Mouse (Mus musculus) erythroblast, embryonic 14.5 days (primary cell): ENCODE data around the gene Zfp639. TPM values are rescaled to one million over a fixed set of nuclear protein-coding genes. Genes with fewer than 3 reads are reported as not detected.

Source experiments
- H3K27me3 ChIP-seq: 2 replicates; pipeline ENCODE4 v1.6.1; 2012; ENCODE audit warnings: inconsistent platforms; ENCODE audit not compliant: control insufficient read depth
- H3K36me3 ChIP-seq: 2 replicates; pipeline ENCODE4 v1.6.1; 2012; ENCODE audit warnings: mild to moderate bottlenecking, inconsistent platforms; ENCODE audit not compliant: control insufficient read depth
- H3K4me1 ChIP-seq: 2 replicates; pipeline ENCODE4 v1.6.1; 2012; ENCODE audit warnings: inconsistent platforms; ENCODE audit not compliant: control insufficient read depth
- H3K4me3 ChIP-seq: replicated peaks from 2 replicates; pipeline ENCODE3; 2012; ENCODE audit warnings: moderate library complexity, mild to moderate bottlenecking, inconsistent platforms
- H3K9me3 ChIP-seq: 2 replicates; pipeline ENCODE4 v1.6.1; 2012; ENCODE audit warnings: low read length, inconsistent platforms, mixed read lengths; ENCODE audit not compliant: control insufficient read depth
- GATA1 ChIP-seq: IDR thresholded peaks from 2 replicates; pipeline ENCODE4 v1.6.1; 2012; ENCODE audit warnings: low read length, inconsistent platforms, mixed read lengths
- TAL1 ChIP-seq: IDR thresholded peaks from 3 replicates; pipeline ENCODE4 v1.6.1; 2012; ENCODE audit warnings: low read length, inconsistent platforms, mixed read lengths
- polyA plus RNA-seq: library from polyadenylated mRNA; stranded (reverse); fragments of >175 nt; gene quantifications from 2 replicates; pipeline ENCODE4 v1.2.3, GENCODE M21; 2012

Zfp639 gene
- polyA plus RNA-seq, result 0.16 TPM in 2 replicates

DNA sequence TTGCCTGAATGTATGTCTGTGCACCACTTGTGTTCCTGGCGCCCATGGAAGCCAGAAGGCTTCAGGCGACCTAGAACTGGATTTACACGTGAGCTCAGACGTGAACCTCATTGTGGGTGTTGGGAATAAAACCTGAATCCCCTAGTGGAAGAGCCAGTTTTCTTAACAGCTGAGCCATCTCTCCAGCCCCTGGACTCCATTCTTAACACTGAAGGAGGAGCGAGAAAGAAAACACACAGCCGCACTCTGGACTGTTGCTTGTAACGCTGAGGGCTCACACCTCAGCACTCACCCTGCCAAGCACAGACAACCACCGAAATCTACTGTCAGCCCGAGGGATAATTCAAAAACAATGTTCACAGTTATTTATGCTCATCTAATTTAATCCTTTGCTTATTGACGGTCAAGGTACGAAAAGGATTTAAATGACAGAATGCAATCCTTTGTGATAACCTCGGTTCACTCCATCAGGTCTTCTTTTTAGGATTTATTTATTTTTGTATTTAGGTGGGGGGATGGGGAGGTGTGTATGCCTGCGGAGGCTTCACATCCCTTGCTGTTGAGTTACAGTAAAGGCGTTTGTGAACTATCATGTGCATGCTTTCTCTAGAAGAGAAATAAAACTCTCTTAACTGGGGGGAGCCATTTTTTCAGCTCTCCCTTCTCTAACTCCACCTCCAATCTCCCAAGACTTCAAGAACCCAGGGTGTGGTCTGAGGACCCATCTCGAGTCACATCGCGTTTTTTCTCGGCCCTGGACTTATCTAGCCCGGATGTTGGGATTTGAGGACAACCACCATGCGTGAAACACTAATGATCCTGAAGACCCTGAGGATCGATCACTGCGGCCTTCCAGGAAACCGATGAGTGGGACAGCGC is at the start of gene Zfp639:
Zfp639 (plus strand) TSS at position 764 of the 879 bp plus-strand sequence.
- no peaks in the 10 kb centered on the region for H3K9me3 ChIP-seq
- no peak for TF ChIP-seq GATA1
- no peak for TF ChIP-seq TAL1
- peaks cover 60% of the 10 kb centered on the region for H3K4me1 ChIP-seq
- H3K36me3 ChIP-seq, result peaks cover 8% of the 10 kb centered on the region
- peak within 1 kb of the TSS; percentile 90 for H3K4me3 ChIP-seq
- no peaks in the 10 kb centered on the region for H3K27me3 ChIP-seq

DNA sequence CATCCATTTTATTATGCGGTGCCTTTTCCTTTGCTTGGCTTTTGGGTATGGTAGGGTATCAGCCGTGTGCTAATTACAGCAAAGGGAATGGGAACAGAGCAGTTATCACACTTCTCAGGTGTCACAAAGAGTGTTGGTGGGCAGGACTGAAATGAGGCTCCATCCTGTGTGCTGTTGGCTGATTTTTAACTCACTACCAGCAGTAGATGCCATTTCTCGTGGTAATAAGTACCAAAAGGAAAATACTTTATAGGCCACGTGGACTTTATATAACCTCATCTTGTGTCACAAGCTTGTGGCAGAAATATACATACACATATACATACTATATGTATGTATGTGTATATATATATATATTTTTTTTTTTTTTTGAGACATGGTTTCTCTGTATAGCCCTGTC is 42.7 kb upstream of the Zfp639 start:
- TF ChIP-seq GATA1 (no peak), TAL1 (no peak)

DNA sequence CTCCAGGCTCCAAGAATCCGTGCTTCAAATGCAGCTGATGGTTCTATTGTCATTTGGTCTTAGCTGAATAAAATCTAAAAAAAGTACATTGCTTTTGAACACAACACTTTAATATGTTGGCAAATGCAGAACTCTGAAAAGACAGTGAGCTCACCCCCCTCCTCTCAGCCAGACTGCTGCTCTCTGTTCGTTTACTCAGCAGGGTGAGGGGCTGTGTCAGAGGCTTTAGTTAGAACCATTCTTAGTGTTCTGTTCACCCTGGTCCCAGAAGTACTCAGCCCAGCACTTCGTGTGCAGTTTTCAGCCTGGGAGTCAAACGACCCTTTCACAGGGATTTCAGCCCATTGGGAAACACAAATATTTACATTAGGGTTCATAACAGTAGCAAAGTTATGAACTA is 41.6 kb upstream of the Zfp639 start:
- Histone ChIP-seq H3K4me1 (no peaks in the 10 kb centered on the region), H3K4me3 (no peak overlapping the region), H3K27me3 (no peaks in the 10 kb centered on the region), H3K9me3 (no peaks in the 10 kb centered on the region), H3K36me3 (peaks cover 6% of the 10 kb centered on the region)
- TF ChIP-seq GATA1, result no peak
- TF ChIP-seq TAL1, result no peak

More for the DNA sequence above, 42.7 kb upstream of the Zfp639 start:
- Histone ChIP-seq H3K27me3 (no peaks in the 10 kb centered on the region), H3K9me3 (no peaks in the 10 kb centered on the region), H3K4me1 (no peaks in the 10 kb centered on the region), H3K4me3 (no peak overlapping the region), H3K36me3 (peaks cover 17% of the 10 kb centered on the region)

DNA sequence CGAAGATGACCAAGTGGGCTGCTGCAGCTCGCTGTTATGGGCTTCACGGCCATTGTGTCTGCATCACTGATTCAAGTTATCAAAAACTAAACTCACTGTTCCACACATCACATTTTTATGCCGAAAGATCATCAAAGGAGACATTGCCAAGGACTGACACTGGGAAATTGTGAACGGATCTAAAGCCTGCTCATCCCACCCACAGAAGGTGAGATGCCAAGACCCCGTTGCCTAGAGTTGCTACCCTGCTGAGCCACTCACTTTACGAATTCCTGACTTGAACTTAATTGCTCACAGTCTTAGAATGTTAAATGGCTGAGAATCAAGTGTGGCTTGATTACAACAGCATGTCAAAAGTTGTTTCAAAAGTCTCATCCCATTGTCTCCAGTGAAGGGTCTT is 39.6 kb upstream of the Zfp639 start:
- no peaks in the 10 kb centered on the region for H3K36me3 ChIP-seq
- no peaks in the 10 kb centered on the region for H3K27me3 ChIP-seq
- TF ChIP-seq TAL1, result no peak
- no peak for TF ChIP-seq GATA1
- H3K4me1 ChIP-seq, result no peaks in the 10 kb centered on the region
- no peaks in the 10 kb centered on the region for H3K9me3 ChIP-seq
- H3K4me3 ChIP-seq, result no peak overlapping the region

DNA sequence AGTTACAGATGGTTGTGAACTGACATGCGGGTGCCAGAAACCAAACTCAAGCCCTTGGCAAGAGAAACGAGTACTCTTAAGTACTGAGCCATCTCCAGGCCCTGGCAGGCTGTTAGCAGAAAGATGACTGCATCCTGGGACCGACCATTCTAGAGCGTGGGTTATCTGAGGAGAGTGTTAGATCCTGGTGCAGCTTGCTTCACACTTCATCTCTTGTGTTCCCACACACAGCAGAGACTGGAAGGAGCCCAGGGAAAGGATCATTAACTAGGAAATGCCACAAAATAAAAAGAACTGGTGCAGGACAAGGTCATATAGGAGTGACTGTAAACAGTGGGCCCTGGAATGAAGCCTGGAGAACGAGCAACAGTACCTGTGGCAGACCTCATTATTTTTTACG is 39.0 kb upstream of the Zfp639 start:
- H3K4me3 ChIP-seq, result no peak overlapping the region
- TF ChIP-seq GATA1 (no peak), TAL1 (no peak)

DNA sequence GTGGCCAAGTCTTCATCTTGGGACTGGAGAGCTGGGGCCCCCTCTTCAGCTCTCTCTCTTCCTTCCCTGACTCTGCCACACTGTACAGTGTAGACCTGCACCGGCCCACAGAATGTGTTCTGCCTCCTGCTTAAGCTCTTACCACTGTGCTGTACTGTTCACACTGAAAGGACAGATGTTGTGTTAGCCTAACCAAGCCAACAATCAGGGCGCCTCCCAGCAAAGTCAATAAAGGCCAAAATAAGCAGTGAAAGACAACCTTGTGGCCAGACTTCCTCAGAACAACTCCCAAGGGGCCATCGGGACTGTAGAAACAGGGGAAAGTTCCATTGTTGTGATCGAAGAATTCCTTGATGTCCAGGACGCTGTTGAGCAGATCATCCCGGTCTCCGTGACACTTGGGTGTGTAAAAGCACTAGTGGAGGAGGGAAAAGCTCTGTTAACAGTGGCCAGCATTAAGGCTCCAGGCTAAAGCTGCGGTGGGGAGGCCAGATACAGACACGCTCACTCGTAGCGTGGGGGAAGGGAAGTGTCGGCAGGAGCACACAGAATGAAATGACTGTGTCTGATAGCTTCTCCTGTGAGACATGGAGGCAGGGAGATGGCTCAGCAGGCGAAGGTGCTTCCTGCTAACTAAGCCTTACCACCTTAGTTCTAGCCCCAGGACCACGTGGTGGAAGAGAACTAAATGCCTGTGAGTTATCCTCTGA is 37.7 kb upstream of the Zfp639 start:
- TF ChIP-seq TAL1 (no peak), GATA1 (no peak)
- H3K4me3 ChIP-seq, result no peak overlapping the region
- H3K9me3 ChIP-seq, result no peaks in the 10 kb centered on the region
- no peaks in the 10 kb centered on the region for H3K36me3 ChIP-seq
- H3K4me1 ChIP-seq, result no peaks in the 10 kb centered on the region
- H3K27me3 ChIP-seq, result no peaks in the 10 kb centered on the region

More for the DNA sequence above, 39.0 kb upstream of the Zfp639 start:
- Histone ChIP-seq H3K36me3 (no peaks in the 10 kb centered on the region), H3K4me1 (no peaks in the 10 kb centered on the region), H3K9me3 (no peaks in the 10 kb centered on the region), H3K27me3 (no peaks in the 10 kb centered on the region)

DNA sequence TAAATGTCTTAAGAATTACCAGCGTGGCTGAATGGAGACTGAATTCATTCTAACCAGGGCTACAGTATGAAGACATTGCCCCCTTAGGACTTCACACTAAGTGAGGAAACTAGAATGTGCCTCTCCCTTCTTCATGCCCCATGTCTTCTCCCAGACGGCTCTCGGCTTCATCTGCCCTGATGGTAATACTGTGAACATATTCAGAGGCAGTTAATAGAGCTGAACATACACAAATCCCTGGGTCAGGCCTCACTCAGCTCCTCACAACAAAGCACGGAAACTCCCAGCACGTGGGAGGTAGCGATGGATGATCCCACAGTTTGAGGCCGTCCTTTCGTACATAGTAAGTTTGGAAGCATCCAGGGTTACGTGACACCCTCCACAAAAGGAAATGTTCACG is 36.9 kb upstream of the Zfp639 start:
- no peak overlapping the region for H3K4me3 ChIP-seq
- no peaks in the 10 kb centered on the region for H3K36me3 ChIP-seq
- H3K9me3 ChIP-seq, result no peaks in the 10 kb centered on the region
- H3K27me3 ChIP-seq, result no peaks in the 10 kb centered on the region
- H3K4me1 ChIP-seq, result no peaks in the 10 kb centered on the region
- TF ChIP-seq GATA1 (no peak), TAL1 (no peak)

DNA sequence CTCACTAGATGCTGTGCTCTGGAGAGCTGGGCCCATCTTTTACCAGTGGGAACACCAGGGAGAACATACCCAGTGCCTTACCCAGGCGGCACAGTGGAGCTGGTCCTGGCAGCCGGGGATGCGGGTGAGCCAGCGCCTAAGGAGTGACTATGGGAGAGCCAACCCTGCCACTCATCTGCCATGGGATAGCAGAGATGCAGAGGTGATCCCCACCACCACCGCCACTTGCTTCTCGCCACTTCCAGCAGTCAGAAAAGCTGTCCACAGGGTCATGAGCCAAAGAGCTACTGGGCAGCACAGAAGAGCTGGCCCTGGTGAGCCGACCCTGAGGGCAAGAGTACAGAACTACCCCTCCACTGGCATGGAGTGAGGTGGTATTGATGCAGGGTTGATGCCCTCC is 30.1 kb upstream of the Zfp639 start:
- TF ChIP-seq GATA1 (no peak), TAL1 (no peak)
- Histone ChIP-seq H3K36me3 (no peaks in the 10 kb centered on the region), H3K4me3 (no peak overlapping the region), H3K4me1 (no peaks in the 10 kb centered on the region), H3K27me3 (no peaks in the 10 kb centered on the region), H3K9me3 (no peaks in the 10 kb centered on the region)

DNA sequence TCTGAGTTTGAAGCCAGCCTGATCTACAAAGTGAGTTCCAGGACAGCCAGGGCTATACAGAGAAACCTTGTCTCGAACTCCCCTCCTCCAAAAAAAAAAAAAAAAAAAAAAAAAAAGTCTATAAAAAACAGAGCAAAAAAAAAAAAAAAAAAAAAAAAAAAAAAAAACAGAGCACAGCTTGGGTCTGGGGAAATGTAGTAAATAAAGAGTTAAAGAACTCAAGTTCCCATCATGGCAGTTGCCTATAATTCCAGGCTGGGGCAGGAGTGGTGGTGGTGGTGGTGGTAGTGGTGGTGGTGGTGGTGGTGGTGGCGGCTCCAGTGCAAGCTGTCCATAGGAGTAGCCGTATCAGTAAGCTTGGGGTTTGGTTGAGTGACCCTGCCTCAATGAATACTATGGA is 27.0 kb upstream of the Zfp639 start:
- H3K4me1 ChIP-seq, result no peaks in the 10 kb centered on the region
- no peaks in the 10 kb centered on the region for H3K27me3 ChIP-seq

More for the DNA sequence above, 27.0 kb upstream of the Zfp639 start:
- no peaks in the 10 kb centered on the region for H3K9me3 ChIP-seq
- no peak overlapping the region for H3K4me3 ChIP-seq
- TF ChIP-seq GATA1 (no peak), TAL1 (no peak)
- H3K36me3 ChIP-seq, result no peaks in the 10 kb centered on the region
